Mouse (Mus musculus) liver, adult 2 months (tissue): ENCODE results near the gene Entpd8. TPM values are rescaled to one million over a fixed set of nuclear protein-coding genes. Genes with fewer than 3 reads are reported as not detected.

ENCODE experiments used
- DNase-seq: peaks from one replicate; pipeline ENCODE4 v3.0.0-alpha.2; 2011; ENCODE audit warnings: low read depth, low spot score; ENCODE audit errors: extremely low read depth
- H3K27ac ChIP-seq: fragments of 200-500 bp; replicated peaks from 2 replicates; pipeline ENCODE4 v1.5.1; 2012; ENCODE audit warnings: low read depth, mild to moderate bottlenecking, control low read depth, inconsistent platforms, low read length; ENCODE audit not compliant: insufficient read depth
- H3K27me3 ChIP-seq: fragments of 200-500 bp; 2 replicates; pipeline ENCODE4 v1.6.1; 2012; ENCODE audit warnings: mild to moderate bottlenecking, moderate library complexity, low read length, inconsistent platforms; ENCODE audit not compliant: control insufficient read depth, insufficient read depth
- H3K36me3 ChIP-seq: fragments of 200-500 bp; 2 replicates; pipeline ENCODE4 v1.6.1; 2012; ENCODE audit warnings: low read length, inconsistent platforms; ENCODE audit not compliant: control insufficient read depth, insufficient read depth
- H3K4me1 ChIP-seq: fragments of 200-500 bp; 2 replicates; pipeline ENCODE4 v1.6.1; 2011; ENCODE audit warnings: low read length; ENCODE audit not compliant: control insufficient read depth, insufficient read depth
- H3K4me3 ChIP-seq: fragments of 200-500 bp; 2 replicates; pipeline ENCODE4 v1.5.1; 2011; ENCODE audit warnings: low read depth, mild to moderate bottlenecking, control low read depth, low read length, moderate library complexity; ENCODE audit not compliant: insufficient read depth
- H3K79me2 ChIP-seq: fragments of 200-500 bp; 2 replicates; pipeline ENCODE4 v1.6.1; 2012; ENCODE audit warnings: inconsistent platforms, mild to moderate bottlenecking, low read length, moderate library complexity; ENCODE audit not compliant: control insufficient read depth, insufficient read depth
- H3K9ac ChIP-seq: fragments of 200-500 bp; 2 replicates; pipeline ENCODE4 v1.6.1; 2012; ENCODE audit warnings: low read depth, mild to moderate bottlenecking, control low read depth, inconsistent platforms, low read length
- CTCF ChIP-seq: fragments of 200-500 bp; IDR thresholded peaks from 2 replicates; pipeline ENCODE4 v1.5.1; 2011; ENCODE audit warnings: low read depth, low read length, control low read depth
- POLR2A ChIP-seq: fragments of 200-500 bp; IDR thresholded peaks from 2 replicates; pipeline ENCODE4 v1.6.1; 2011; ENCODE audit warnings: low read length, control low read depth; ENCODE audit not compliant: insufficient read depth; ENCODE audit errors: extremely low read depth
- WGBS: fragments of 180-500 bp; shearing (Covaris S2); methylation state at CpG from one replicate; pipeline ENCODE4 v1.1.7; 2018; 5-methylcytosine and 5-hydroxymethylcytosine counted together
- polyA plus RNA-seq: library from polyadenylated mRNA; depleted of rRNA; stranded (reverse); fragments of >200 nt; gene quantifications from 2 replicates; pipeline ENCODE4 v1.2.3, GENCODE M21; 2012
- total RNA-seq: library from RNA; depleted of rRNA; stranded (reverse); fragments of >200 nt; gene quantifications from 2 replicates; pipeline ENCODE4 v1.2.3, GENCODE M21; 2014

Entpd8 gene
- total and polyA plus RNA-seq, 2 experiments, result 91.8 to 196 TPM

DNA sequence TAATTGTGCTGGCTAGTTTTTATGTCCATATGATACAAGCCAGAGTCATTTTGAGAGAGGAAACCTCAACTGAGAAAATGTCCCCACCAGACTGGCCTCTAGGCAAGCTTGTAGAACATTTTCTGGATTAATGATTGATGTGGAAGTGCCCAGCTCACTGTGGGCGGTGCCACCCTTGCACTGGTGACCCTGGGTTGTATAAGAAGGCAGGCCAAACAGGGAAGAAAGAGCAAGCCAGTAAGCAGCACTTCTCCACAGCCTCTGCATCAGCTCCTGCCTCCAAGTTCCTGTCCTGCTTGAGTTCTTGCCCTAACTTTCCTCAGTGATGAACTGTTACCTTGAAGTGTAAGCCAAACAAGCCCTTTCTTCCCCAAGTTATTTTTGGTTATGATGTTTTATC lies 1.1 kb upstream of the Entpd8 start:
- 25% methylated on average over 1 of the region's 1 CpGs for WGBS
- peak; percentile 88 for TF ChIP-seq POLR2A
- TF ChIP-seq CTCF, result no peak
- Histone ChIP-seq H3K36me3 (peaks cover 5% of the 10 kb centered on the region), H3K9ac (peak overlapping the region; percentile 38; the same call in 1 of the 2 replicates), H3K79me2 (peaks cover 6% of the 10 kb centered on the region; the same call in 1 of the 2 replicates), H3K4me1 (peaks cover 15% of the 10 kb centered on the region), H3K4me3 (peak overlapping the region; percentile 56), H3K27me3 (no peaks in the 10 kb centered on the region), H3K27ac (peak overlapping the region; percentile 93)
- peak; percentile 95 for DNase-seq

DNA sequence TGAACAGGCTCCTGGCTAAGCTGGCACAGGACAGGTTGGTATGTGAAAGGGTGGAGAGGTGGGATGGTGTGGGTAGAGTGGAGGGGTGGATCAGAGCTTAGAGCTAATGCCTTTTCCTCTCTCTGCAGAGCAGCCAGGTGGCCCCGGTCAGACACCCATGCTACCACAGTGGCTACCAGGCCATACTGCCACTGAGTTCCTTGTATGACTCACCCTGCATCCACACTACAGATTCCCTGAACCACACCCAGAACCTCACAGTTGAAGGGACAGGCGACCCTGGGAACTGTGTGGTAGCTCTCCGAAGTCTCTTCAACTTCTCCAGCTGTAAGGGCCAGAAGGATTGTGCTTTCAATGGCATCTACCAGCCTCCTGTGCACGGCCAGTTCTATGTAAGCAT lies 3.6 kb downstream of the Entpd8 start:
- peaks cover 10% of the 10 kb centered on the region for H3K4me1 ChIP-seq
- H3K79me2 ChIP-seq, result peaks cover 2% of the 10 kb centered on the region; the same call in 1 of the 2 replicates
- no peaks in the 10 kb centered on the region for H3K27me3 ChIP-seq

DNA sequence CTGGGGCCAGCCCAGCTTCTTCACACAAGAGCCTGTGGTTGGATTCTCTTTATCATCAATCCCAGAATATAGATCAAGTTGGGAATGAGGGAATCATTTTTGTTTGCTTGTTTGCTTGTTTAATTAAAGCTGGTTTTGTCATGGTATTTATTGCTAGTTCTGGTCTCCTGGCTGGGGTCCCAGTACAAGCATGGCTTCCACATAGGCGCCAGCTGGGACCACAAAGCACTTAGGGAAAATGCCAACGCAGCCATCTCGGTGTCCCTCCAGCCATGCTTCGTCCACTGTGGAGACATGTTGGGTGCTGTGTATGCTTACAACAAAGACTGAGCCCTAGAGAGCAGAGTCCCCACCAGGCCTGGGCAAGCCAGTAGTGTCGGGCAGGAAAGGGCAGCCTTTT lies 5.5 kb downstream of the Entpd8 start:
- no peak for DNase-seq
- Histone ChIP-seq H3K27me3 (no peaks in the 10 kb centered on the region), H3K9ac (no peak overlapping the region), H3K27ac (no peak overlapping the region), H3K4me3 (no peak overlapping the region), H3K79me2 (peaks cover 2% of the 10 kb centered on the region; the same call in 1 of the 2 replicates), H3K4me1 (peaks cover 8% of the 10 kb centered on the region), H3K36me3 (peaks cover 15% of the 10 kb centered on the region)
- WGBS, result 95% methylated on average over 5 of the region's 5 CpGs
- no peak for TF ChIP-seq CTCF
- no peak for TF ChIP-seq POLR2A

More for the DNA sequence above, 3.6 kb downstream of the Entpd8 start:
- H3K9ac ChIP-seq, result no peak overlapping the region
- 94% methylated on average over 4 of the region's 4 CpGs for WGBS
- TF ChIP-seq CTCF (no peak), POLR2A (no peak)
- H3K27ac ChIP-seq, result no peak overlapping the region
- peaks cover 15% of the 10 kb centered on the region for H3K36me3 ChIP-seq
- no peak for DNase-seq
- H3K4me3 ChIP-seq, result no peak overlapping the region

DNA sequence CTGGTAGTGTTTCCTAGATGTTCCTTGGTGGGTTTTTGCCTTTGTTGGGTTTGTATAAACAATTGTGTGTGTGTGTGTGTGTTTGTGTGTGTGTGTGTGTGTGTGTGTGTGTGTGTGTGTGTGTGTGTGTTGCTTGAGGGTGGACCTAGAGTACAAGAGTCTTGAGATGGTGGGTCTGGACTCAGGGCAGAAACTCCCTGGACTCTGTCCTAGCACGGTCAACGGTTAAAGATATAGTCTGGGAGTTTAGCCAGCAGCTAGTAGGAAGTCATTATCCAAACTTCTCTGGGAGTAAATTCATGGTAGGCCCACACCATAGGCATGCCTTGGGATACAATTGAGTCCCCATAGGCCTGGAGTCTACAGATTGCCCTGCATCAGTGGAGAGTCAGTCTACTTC lies 7.7 kb downstream of the Entpd8 start:
- Histone ChIP-seq H3K4me1 (peaks cover 2% of the 10 kb centered on the region; the same call in 1 of the 2 replicates), H3K4me3 (no peak overlapping the region), H3K27me3 (no peaks in the 10 kb centered on the region), H3K27ac (no peak overlapping the region), H3K36me3 (peaks cover 13% of the 10 kb centered on the region), H3K9ac (no peak overlapping the region), H3K79me2 (0 out of 2 replicates have a peak, but pooled peaks cover 1% of the 10 kb centered on the region)
- WGBS, result 15% methylated on average over 2 of the region's 2 CpGs
- TF ChIP-seq POLR2A (no peak), CTCF (no peak)
- DNase-seq, result peak; percentile 63

DNA sequence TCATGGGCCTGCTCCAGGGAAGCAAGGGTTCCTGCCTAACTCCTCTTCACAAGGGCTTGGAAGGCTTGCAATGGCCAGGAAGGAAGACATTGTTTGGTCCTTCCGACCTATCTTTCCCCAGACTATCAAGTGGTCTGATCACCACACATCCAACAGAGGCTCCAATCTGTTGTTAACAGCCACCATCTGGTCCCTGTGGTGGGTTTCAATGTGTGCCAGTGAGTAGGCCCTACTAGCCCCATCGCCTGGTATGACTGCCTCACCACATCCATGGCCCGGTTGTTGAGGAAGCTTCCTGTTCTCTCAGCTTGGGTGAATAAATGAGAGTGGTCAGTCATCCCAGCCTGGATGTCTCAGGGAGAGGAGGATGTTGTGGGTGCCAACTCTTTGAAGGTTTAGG lies 8.5 kb downstream of the Entpd8 start:
- H3K9ac ChIP-seq, result no peak overlapping the region
- peaks cover 2% of the 10 kb centered on the region; the same call in 1 of the 2 replicates for H3K4me1 ChIP-seq
- H3K27me3 ChIP-seq, result no peaks in the 10 kb centered on the region
- no peak for DNase-seq
- no peak for TF ChIP-seq CTCF
- H3K27ac ChIP-seq, result no peak overlapping the region
- peaks cover 13% of the 10 kb centered on the region for H3K36me3 ChIP-seq
- no peak overlapping the region for H3K4me3 ChIP-seq
- 91% methylated on average over 3 of the region's 3 CpGs for WGBS
- H3K79me2 ChIP-seq, result no peaks in the 10 kb centered on the region

DNA sequence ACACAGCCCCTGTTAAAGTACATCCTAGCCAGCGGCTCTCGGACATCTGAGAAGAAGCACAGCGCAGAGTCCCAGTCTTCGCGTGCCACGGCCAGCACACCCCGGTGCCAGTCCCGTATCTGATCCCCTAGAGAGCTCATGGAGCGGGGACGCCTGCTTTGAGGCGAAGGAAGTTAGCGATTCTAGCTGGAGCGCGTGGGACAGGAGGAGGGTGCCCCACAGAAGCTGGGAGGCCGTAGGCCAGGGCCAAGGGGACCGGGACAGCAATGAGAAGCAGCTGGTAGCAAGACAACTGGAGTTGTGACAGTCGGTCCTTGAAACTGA lies 14.6 kb downstream of the Entpd8 start:
- Histone ChIP-seq H3K27me3 (no peaks in the 10 kb centered on the region), H3K4me3 (no peak overlapping the region)

More for the DNA sequence above, 14.6 kb downstream of the Entpd8 start:
- 62% methylated on average over 17 of the region's 17 CpGs for WGBS
- H3K4me1 ChIP-seq, result no peaks in the 10 kb centered on the region
- H3K79me2 ChIP-seq, result no peaks in the 10 kb centered on the region
- TF ChIP-seq POLR2A (no peak), CTCF (no peak)
- DNase-seq, result no peak
- no peak overlapping the region for H3K27ac ChIP-seq
- H3K36me3 ChIP-seq, result no peaks in the 10 kb centered on the region
- H3K9ac ChIP-seq, result no peak overlapping the region
